Mouse (Mus musculus) mesoderm, embryonic 11.5 days (tissue): ENCODE measurements around the gene Fgf11.

Experiments
- DNase-seq: peaks from one replicate; pipeline ENCODE4 v3.0.0-alpha.2; 2012; ENCODE audit warnings: low read depth, low spot score

The Fgf11 gene

DNA sequence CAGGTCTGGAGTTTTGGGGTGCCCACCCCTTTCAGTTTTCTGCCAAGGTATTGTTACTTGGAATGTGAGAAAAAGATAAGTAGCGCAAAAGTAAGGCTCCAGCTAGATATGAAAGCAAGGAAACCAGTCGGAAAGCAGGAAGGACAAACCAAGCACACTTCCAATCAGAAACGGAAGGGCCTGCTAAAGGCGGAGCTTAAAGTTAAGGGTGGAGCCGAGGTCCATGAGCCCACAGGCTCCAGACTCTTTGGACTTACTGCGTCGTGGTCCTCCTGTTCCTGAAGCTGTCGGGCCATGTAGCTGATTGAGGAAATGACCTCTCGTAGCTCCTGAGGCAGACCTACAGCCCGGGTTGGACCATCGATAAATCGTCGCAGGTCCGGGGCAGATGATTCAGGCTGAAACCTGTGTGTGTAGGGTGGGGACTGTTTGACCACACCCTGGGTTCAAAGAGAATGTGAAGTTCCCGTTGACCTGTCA is 16.8 kb downstream of the Fgf11 start:
- no peak for DNase-seq

DNA sequence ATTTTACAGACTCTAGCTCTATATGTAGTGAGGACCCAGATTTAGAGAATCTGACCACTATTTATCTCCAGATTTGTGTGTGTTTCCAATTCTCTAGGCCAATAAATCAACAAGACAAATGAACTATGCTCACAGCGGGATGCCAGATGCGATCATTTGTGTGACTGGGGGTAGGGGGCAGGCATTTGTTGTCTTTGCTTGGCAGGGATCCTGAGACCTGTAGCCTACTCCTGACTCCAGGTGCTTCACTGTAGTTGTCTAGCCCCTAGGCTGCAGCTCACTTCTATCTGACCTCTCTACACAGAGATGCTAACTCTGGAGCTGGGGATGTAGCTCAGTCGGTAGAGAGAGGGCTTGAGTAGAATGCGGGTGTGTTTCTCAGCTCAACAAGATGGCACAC is 19.8 kb downstream of the Fgf11 start:
- DNase-seq: no peak

GRCm38 (mm10) chr11:69778985-69779384 is 22.7 kb downstream of the Fgf11 start:
- no peak for DNase-seq

GRCm38 (mm10) chr11:69778258-69778982 is 23.2 kb downstream of the Fgf11 start:
- no peak for DNase-seq

GRCm38 (mm10) chr11:69777504-69778257 is 24.0 kb downstream of the Fgf11 start:
- DNase-seq: no peak

DNA sequence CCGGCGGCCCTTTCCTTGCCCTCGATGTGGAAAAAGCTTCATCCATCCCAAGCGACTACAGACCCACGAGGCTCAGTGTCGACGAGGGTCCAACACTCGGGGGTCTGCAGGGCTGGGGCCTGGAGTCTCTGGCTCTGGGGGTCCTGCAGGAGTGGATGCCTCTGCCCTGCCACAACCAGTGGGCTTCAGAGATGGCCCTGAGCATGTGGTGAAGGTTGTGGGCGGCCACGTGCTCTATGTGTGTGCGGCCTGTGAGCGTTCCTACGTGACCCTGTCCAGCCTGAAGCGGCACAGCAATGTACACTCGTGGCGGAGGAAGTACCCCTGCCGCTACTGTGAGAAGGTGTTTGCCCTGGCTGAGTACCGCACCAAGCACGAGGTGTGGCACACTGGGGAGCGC is 25.2 kb downstream of the Fgf11 start:
- DNase-seq: no peak

DNA sequence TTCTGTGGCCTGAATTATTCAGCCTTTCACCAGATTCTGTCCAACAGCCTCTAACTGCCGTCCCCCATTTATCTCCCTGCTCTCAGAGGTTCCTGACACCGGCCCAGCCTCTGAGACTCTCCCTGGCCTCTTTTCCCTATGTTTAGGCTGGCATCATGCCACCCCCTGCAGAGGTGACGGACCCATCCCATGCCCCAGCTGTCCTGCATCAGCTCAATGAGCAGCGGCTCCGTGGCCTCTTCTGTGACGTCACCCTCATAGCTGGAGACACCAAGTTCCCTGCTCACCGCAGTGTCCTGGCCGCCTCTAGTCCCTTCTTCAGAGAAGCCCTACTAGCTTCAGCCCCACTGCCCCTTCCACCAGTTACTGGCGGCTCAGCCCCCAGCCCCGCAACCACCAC is 25.9 kb downstream of the Fgf11 start:
- no peak for DNase-seq

- no peak for DNase-seq
Observed at GRCm38 (mm10) chr11:69774961-69775360, 26.7 kb downstream of the Fgf11 start.

DNA sequence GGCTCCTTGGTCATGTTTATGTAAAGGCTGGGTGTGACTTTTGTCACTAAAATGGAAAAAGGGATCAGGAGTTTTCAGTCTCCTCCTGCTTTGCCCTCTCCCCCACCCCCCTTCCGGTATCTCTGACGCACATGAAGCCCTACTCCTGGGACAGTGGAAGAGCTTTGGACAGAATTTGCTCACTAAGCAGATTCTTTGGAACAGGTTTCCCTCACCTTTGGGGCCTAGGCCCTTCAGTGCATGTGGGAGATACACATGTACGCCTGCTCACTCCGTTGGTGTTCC is 34.1 kb downstream of the Fgf11 start:
- DNase-seq: no peak

DNA sequence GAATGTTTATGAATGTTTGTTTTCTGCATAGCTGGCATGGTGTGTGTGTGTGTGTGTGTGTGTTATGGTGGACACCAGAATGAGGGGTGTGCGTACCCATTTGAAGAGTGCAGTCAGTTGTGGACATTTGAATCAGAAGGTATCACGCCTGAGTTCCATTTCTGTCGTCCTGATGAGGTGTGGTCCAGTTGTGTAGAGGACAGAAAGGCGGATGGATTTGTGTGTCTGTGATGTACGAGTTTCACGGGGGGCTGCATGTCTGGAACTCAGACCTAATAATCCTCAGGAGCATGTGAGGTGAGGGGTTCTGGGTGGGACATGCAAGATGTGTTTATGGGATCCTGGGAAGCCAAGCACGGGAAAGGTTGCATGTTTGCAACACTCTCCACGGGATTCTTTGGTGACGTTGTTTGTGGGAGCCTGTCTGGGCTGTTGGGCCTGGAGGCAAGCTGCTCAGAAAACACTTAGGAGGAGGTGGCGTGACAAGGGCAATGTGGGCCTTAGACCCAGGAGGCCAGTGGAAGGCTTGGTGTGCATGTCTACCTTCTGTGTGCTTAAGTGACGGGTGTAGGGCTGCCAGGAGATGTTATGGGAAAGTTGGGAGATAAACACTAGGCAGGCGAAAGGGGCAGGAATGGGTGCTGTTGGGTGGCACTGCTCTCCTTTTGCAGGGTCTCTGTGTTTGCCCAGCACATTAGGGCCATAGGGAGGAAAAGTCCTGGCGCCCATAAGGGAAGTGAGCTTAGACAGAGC is 34.6 kb downstream of the Fgf11 start:
- no peak for DNase-seq

DNA sequence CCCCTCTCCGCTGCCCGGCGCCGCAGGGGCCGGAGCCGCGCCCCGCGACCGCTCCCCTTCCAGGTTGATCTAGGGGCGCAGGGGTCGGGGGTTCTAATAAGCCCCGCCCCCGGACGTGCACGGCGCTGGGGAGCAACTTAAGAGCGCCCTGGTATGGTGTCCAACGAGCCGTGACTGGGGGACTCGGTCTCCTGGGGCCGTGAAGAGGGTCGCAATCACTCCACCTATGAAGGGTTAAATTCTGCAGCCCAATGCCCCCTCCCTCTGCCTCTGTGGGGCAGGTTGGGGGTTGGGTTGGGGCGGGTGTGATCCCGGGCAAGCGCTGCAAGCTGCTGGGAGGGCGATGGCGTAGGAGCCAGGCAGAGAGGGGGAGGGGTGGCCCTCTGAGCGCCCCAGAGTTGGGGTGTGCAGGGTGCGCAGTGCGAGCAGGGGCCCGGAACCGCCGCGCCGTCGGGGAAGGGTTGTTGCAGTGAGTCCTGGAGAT is 35.5 kb downstream of the Fgf11 start:
- DNase-seq: peak; percentile 40

GRCm38 (mm10) chr11:69765221-69766125 is 36.2 kb downstream of the Fgf11 start, which contains the start of gene Zbtb4:
Gene Zbtb4, plus strand, starts transcription at chr11:69765912.
- DNase-seq: peak; percentile 15

- DNase-seq: peak; percentile 21
Observed at GRCm38 (mm10) chr11:69763551-69763950, 38.1 kb downstream of the Fgf11 start.

GRCm38 (mm10) chr11:69761868-69762267 is 39.8 kb downstream of the Fgf11 start, which contains the start of gene Slc35g3:
Gene Slc35g3, minus strand, starts transcription at chr11:69761968.
- no peak for DNase-seq

DNA sequence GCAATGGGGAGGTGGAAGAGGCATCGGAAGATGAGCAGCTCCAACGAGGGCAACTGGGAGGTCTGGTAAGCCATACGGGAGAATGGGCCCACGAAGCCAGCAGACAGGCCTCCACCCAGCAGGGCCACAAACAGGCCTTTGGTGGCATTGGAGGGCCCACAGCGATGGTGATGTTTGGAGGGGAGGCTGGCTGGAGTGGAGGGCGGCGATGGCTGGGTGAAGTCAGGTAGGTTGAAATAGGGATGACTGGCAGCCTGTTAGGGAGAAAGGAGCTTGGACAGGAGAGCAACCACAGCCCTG is 40.8 kb downstream of the Fgf11 start:
- no peak for DNase-seq

- DNase-seq: no peak
Observed at GRCm38 (mm10) chr11:69760160-69760900, 41.3 kb downstream of the Fgf11 start.

DNA sequence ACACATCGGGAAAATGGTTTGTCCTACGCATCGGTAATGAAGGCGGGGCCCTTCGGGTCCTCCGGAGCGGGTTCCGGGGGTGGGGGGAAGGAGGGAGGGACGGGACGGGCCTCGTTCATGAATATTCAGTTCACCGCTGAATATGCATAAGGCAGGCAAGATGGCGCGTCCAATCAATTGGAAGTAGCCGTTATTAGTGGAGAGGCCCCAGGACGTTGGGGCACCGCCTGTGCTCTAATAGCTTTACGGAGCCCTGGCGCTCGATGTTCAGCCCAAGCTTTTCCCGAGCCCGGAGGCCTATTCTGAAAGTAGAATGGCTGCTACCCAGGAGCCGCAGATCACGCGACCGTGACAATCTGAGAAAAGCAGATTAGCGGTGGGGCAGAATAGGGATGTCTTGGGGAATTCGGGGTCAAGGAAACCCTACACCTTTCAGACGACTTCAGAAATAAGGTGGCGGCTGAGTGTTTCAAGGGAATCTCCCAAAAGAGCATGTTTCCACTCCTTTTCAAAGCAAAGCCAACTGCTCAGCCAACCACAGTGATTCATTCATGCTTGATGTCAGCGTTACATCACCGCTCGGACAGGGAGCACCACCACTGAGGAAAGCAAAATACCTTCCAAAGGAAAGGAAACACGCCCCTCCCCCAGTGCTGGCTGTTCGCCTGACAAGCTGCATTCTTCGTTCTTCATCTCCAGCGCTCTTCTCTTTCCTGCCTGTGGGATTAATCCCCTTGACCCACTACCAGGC is 42.5 kb downstream of the Fgf11 start:
- peak; percentile 95 for DNase-seq

DNA sequence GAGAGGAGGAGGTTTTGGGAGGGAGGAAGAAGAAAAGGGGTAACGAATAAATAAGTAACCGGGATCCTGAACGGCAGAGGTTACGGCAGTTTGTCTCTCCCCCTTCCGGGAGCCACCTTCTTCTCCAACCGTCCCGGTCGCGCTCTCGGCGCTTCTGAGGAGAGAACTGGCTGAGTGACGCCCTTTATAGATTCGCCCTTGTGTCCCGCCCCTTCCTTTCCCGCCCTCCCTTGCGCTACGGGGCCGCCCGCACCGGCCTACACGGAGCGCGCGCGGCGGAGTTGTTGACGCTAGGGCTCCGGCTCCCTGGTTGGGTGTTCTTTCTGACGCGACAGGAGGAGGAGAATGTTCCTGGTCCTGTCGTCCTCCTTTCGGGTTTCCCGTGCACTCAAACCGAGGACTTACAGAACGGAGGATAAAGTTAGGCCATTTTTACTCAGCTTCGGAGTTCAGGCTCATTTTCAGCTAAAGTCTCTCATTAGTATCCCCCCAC is 43.1 kb downstream of the Fgf11 start, which contains the start of gene Polr2a:
Gene Polr2a, minus strand, starts transcription at position 160 of the 493 bp plus-strand sequence.
- DNase-seq: peak; percentile 98

GRCm38 (mm10) chr11:69758090-69758456 is 43.6 kb downstream of the Fgf11 start:
- DNase-seq: peak; percentile 96
